Mouse (Mus musculus) layer of hippocampus, adult 2 months (tissue): ENCODE measurements at regions not wholly inside any gene's neighbourhood (a gene's known extent, or its start where the extent isn't known, plus 50 kb on each side); places are given as distances from the start of the nearest gene placed in this dataset.

ENCODE experiments used
- DNase-seq, 2 experiments: peaks; one replicate each; pipeline ENCODE4 v3.0.0; 2022; ENCODE audit warnings: low spot score in 2 of 2
- H3K27ac ChIP-seq: fragments of 200-600 bp; 2 replicates; pipeline ENCODE4 v1.8.1; 2022
- H3K4me3 ChIP-seq: fragments of 200-600 bp; 2 replicates; pipeline ENCODE4 v1.8.1; 2022; ENCODE audit warnings: mild to moderate bottlenecking
- CTCF ChIP-seq: fragments of 200-600 bp; conservative IDR thresholded peaks from 2 replicates; pipeline ENCODE4 v1.8.1; 2022; ENCODE audit warnings: antibody characterized with exemption, mild to moderate bottlenecking, moderate library complexity

- H3K27ac ChIP-seq: no peak overlapping the region
- TF ChIP-seq CTCF: no peak
- no peak overlapping the region for H3K4me3 ChIP-seq
- no peak for DNase-seq
Observed at GRCm38 (mm10) chr2:46149848-46150247, 1032.7 kb upstream of the Zeb2 start.

- no peak for TF ChIP-seq CTCF
- H3K27ac ChIP-seq: no peak overlapping the region
- DNase-seq: no peak
- no peak overlapping the region for H3K4me3 ChIP-seq
Observed at GRCm38 (mm10) chr2:46119871-46120270, 1002.7 kb upstream of the Zeb2 start.

GRCm38 (mm10) chr2:46106991-46107390, 989.8 kb upstream of the Zeb2 start:
- Histone ChIP-seq H3K4me3 (no peak overlapping the region), H3K27ac (no peak overlapping the region)
- TF ChIP-seq CTCF: no peak
- no peak for DNase-seq

GRCm38 (mm10) chr2:46065034-46065802, 948.0 kb upstream of the Zeb2 start:
- no peak for TF ChIP-seq CTCF
- no peak overlapping the region for H3K4me3 ChIP-seq
- DNase-seq: no peak
- no peak overlapping the region for H3K27ac ChIP-seq

GRCm38 (mm10) chr2:46055729-46056128, 938.5 kb upstream of the Zeb2 start:
- no peak for DNase-seq
- Histone ChIP-seq H3K4me3 (no peak overlapping the region), H3K27ac (no peak overlapping the region)
- TF ChIP-seq CTCF: no peak

- peak overlapping the region; percentile 71 for H3K27ac ChIP-seq
- no peak overlapping the region for H3K4me3 ChIP-seq
- peak; percentile 15 to 17 for DNase-seq
- TF ChIP-seq CTCF: no peak
Observed at GRCm38 (mm10) chr2:46054902-46055301, 937.7 kb upstream of the Zeb2 start.

GRCm38 (mm10) chr2:46021854-46022253, 904.7 kb upstream of the Zeb2 start:
- Histone ChIP-seq H3K27ac (no peak overlapping the region), H3K4me3 (no peak overlapping the region)
- no peak for TF ChIP-seq CTCF
- no peak for DNase-seq

- Histone ChIP-seq H3K27ac (peak overlapping the region; percentile 49; the same call in 1 of the 2 replicates), H3K4me3 (no peak overlapping the region)
- DNase-seq: no peak
- no peak for TF ChIP-seq CTCF
Observed at GRCm38 (mm10) chr2:46013771-46014269, 896.6 kb upstream of the Zeb2 start.

- 0 out of 2 replicates have a peak overlapping the region, but pooled peaks have one; percentile 49 for H3K27ac ChIP-seq
- no peak for DNase-seq
- no peak overlapping the region for H3K4me3 ChIP-seq
- TF ChIP-seq CTCF: peak; percentile 45
Observed at GRCm38 (mm10) chr2:46012716-46013115, 895.5 kb upstream of the Zeb2 start.

GRCm38 (mm10) chr2:45975157-45975556, 858.0 kb upstream of the Zeb2 start:
- Histone ChIP-seq H3K27ac (no peak overlapping the region), H3K4me3 (no peak overlapping the region)
- TF ChIP-seq CTCF: no peak
- DNase-seq: no peak

- no peak for TF ChIP-seq CTCF
- no peak for DNase-seq
- Histone ChIP-seq H3K4me3 (no peak overlapping the region), H3K27ac (no peak overlapping the region)
Observed at GRCm38 (mm10) chr2:45968635-45969034, 851.4 kb upstream of the Zeb2 start.

- no peak for TF ChIP-seq CTCF
- no peak for DNase-seq
- Histone ChIP-seq H3K4me3 (no peak overlapping the region), H3K27ac (no peak overlapping the region)
Observed at GRCm38 (mm10) chr2:45956792-45957330, 839.7 kb upstream of the Zeb2 start.

GRCm38 (mm10) chr2:45948758-45949157, 831.6 kb upstream of the Zeb2 start:
- Histone ChIP-seq H3K4me3 (no peak overlapping the region), H3K27ac (no peak overlapping the region)
- TF ChIP-seq CTCF: no peak
- no peak for DNase-seq

- TF ChIP-seq CTCF: peak; percentile 16; the same call in 1 of the 2 replicates
- H3K27ac ChIP-seq: peak overlapping the region; percentile 69
- H3K4me3 ChIP-seq: no peak overlapping the region
- DNase-seq: peak; percentile 17 to 64
Observed at GRCm38 (mm10) chr2:45925791-45926480, 808.7 kb upstream of the Zeb2 start.
